Mouse (Mus musculus): ENCODE data around the gene Slc7a3. TPM values are rescaled to one million over a fixed set of nuclear protein-coding genes. Genes with fewer than 3 reads are reported as not detected.

Slc7a3 gene
- 0.43 and 0.76 TPM in 2 replicates for polyA plus RNA-seq (2012; rRNA removed)

GRCm38 (mm10) chrX:101085920-101086319, at the start of gene Slc7a3:
Slc7a3 (minus strand) TSS chrX:101086020.

GRCm38 (mm10) chrX:101059541-101059940, 26.3 kb downstream of the Slc7a3 start, which contains the start of gene Tex11:
Tex11 (minus strand) TSS chrX:101059667.

Other genes with a start within 250 kb of the Slc7a3 start
- gene Tex11, start 26.4 kb downstream of the Slc7a3 start, polyA plus RNA-seq (2012; rRNA removed), result 0.01 and 0.02 TPM in 2 replicates
- 10.7 and 12.1 TPM in 2 replicates for gene Snx12, start 136.5 kb upstream of the Slc7a3 start, polyA plus RNA-seq (2012; rRNA removed)
- gene Foxo4, start 168.5 kb upstream of the Slc7a3 start, polyA plus RNA-seq (2012; rRNA removed), result 8.7 and 10.4 TPM in 2 replicates
- gene Gm614, start 178.0 kb upstream of the Slc7a3 start, polyA plus RNA-seq (2012; rRNA removed), result 0.08 TPM in 1 of 2 replicates, not detected in the other
- 6.1 and 7.9 TPM in 2 replicates for gene Il2rg, start 182.2 kb upstream of the Slc7a3 start, polyA plus RNA-seq (2012; rRNA removed)
- gene Gm20489, start 183.0 kb upstream of the Slc7a3 start, polyA plus RNA-seq (2012; rRNA removed), result not detected in 2 replicates
- gene Med12, start 188.0 kb upstream of the Slc7a3 start, polyA plus RNA-seq (2012; rRNA removed), result 25.1 and 30.0 TPM in 2 replicates
- 0.05 and 0.08 TPM in 2 replicates for gene Nlgn3, start 213.1 kb upstream of the Slc7a3 start, polyA plus RNA-seq (2012; rRNA removed)